In genomic region chr17:32786944-32787343, GRCm38 (mm10) we compare ENCODE assay signal across 8 mouse cellular contexts. TPM values are rescaled to one million over a fixed set of nuclear protein-coding genes. Genes with fewer than 3 reads are reported as not detected.
A peak's percentile ranks its signal among the peaks of the same experiment; 100 is the strongest.
DNase-seq lines count a peak whose midpoint lies in the region; ATAC-seq and TF ChIP-seq lines count a peak whose summit lies in the region.

No protein-coding gene starts in this region.

- H3K27me3 ChIP-seq in cerebellum, adult 2 months (ENCODE audit: control insufficient read depth, insufficient read depth, low read length), result no peaks in the 10 kb centered on the region
- no peaks in the 10 kb centered on the region for H3K27me3 ChIP-seq in spleen, adult 2 months (ENCODE audit: control insufficient read depth, insufficient read depth, low read length)
- no peaks in the 10 kb centered on the region for H3K27me3 ChIP-seq in limb, embryonic 15.5 days

- TF ChIP-seq CTCF in cerebellum, adult 2 months (IDR thresholded peaks at IDR 0.05; ENCODE audit: borderline replicate concordance, insufficient read depth, low read depth, low read length), result no peak
- TF ChIP-seq CTCF in spleen, adult 2 months (IDR thresholded peaks at IDR 0.05; ENCODE audit: extremely low read depth, insufficient read depth, insufficient read length, insufficient replicate concordance), result no peak

- peak overlapping the region; percentile 56 for H3K4me2 ChIP-seq in limb, embryonic 15.5 days

- TF ChIP-seq POLR2A in cerebellum, adult 2 months (IDR thresholded peaks at IDR 0.05; ENCODE audit: borderline replicate concordance, insufficient read depth, low read length), result no peak
- no peak for TF ChIP-seq POLR2A in spleen, adult 2 months (IDR thresholded peaks at IDR 0.05; ENCODE audit: low read depth, low read length)

- DNase-seq in cerebellum, adult 2 months, result peak in 1 of 2 experiments; percentile 10
- no peak for DNase-seq in cerebellum, adult 11-12 months
- DNase-seq in spleen, adult 2 months (ENCODE audit: low read depth in 1 of 2, low spot score in 2 of 2), result no peak
- no peak for DNase-seq in spleen, postnatal 4 days (ENCODE audit: low spot score in 2 of 2)
- DNase-seq in yolk sac, embryonic 10.5 days (ENCODE audit: low spot score), result peak; percentile 10

- H3K9ac ChIP-seq in limb, embryonic 15.5 days, result no peak overlapping the region; the same call in 1 of the 2 replicates

- no peak overlapping the region for H3K27ac ChIP-seq in cerebellum, adult 2 months (ENCODE audit: insufficient read depth, low read length)
- H3K27ac ChIP-seq in spleen, adult 2 months (ENCODE audit: insufficient read depth, low read length), result no peak overlapping the region
- no peak overlapping the region for H3K27ac ChIP-seq in limb, embryonic 15.5 days

- no peaks in the 10 kb centered on the region for H3K4me1 ChIP-seq in cerebellum, adult 2 months (ENCODE audit: control insufficient read depth, insufficient read depth, low read length)
- H3K4me1 ChIP-seq in spleen, adult 2 months (ENCODE audit: control insufficient read depth, insufficient read depth, insufficient read length), result peaks cover 14% of the 10 kb centered on the region
- peaks cover 20% of the 10 kb centered on the region for H3K4me1 ChIP-seq in limb, embryonic 15.5 days

- peak overlapping the region; percentile 75 for H3K4me3 ChIP-seq in cerebellum, adult 2 months (replicated peaks; ENCODE audit: insufficient read depth, low read depth, low read length)
- H3K4me3 ChIP-seq in spleen, adult 2 months (ENCODE audit: extremely low read depth, insufficient read depth, insufficient read length), result peak overlapping the region; percentile 94
- H3K4me3 ChIP-seq in limb, embryonic 15.5 days, result peak overlapping the region; percentile 74

- no peaks in the 10 kb centered on the region for H3K9me3 ChIP-seq in limb, embryonic 15.5 days

- ATAC-seq in limb, embryonic 15.5 days (ENCODE audit: insufficient number of reproducible peaks, low FRiP score, low TSS enrichment, low read depth), result no peak
- no peak for ATAC-seq in monocyte, adult 5-6 weeks (replicated peaks; ENCODE audit: insufficient number of reproducible peaks, low FRiP score, low TSS enrichment, poor library complexity, severe bottlenecking)
- ATAC-seq in frontal cortex, adult (ENCODE audit: low TSS enrichment), result no peak

- peaks cover 4% of the 10 kb centered on the region for H3K36me3 ChIP-seq in spleen, adult 2 months (ENCODE audit: control insufficient read depth, insufficient read depth, low read length)
- peaks cover 31% of the 10 kb centered on the region; the same call in 1 of the 2 replicates for H3K36me3 ChIP-seq in limb, embryonic 15.5 days

- WGBS in cerebellum, adult 2 months, result 33% methylated on average over 6 of the region's 6 CpGs
- 61% methylated on average over 6 of the region's 6 CpGs for WGBS in spleen, adult 2 months
- WGBS in limb, embryonic 15.5 days, result 70% methylated on average over 6 of the region's 6 CpGs

RNA-seq across cellular contexts. Expression of gene Zfp871, which starts 1.1 kb away (rescaled TPM):
- polyA plus RNA-seq in cerebellum, adult 2 months (2012; rRNA removed), result 25.9 and 28.8 TPM in 2 replicates
- 9.6 and 10.1 TPM in 2 replicates for polyA plus RNA-seq in spleen, adult 2 months (2012; rRNA removed)
- 28.6 and 32.8 TPM in 2 replicates for polyA plus RNA-seq in limb, embryonic 15.5 days (2015; fragmentation: Nextera tagmentation; extraction: Ambion mirVana)
- 48.5 to 60.7 TPM (median 59.6 TPM) in 3 replicates for total RNA-seq in monocyte, adult 5-6 weeks (2017)

RNA-seq across cellular contexts. Expression of gene Zfp811, which starts 22.8 kb away (rescaled TPM):
- polyA plus RNA-seq in cerebellum, adult 2 months (2012; rRNA removed), result 6.4 and 7.2 TPM in 2 replicates
- 0.04 TPM in 1 of 2 replicates, not detected in the other for polyA plus RNA-seq in spleen, adult 2 months (2012; rRNA removed)
- 2.4 and 3.2 TPM in 2 replicates for polyA plus RNA-seq in limb, embryonic 15.5 days (2015; fragmentation: Nextera tagmentation; extraction: Ambion mirVana)
- 0.19 TPM in 1 of 3 replicates, not detected in the others for total RNA-seq in monocyte, adult 5-6 weeks (2017)

RNA-seq across cellular contexts. Expression of gene Zfp799, which starts 43.1 kb away (rescaled TPM):
- polyA plus RNA-seq in cerebellum, adult 2 months (2012; rRNA removed), result 13.3 and 15.7 TPM in 2 replicates
- polyA plus RNA-seq in spleen, adult 2 months (2012; rRNA removed), result 1.2 and 3.4 TPM in 2 replicates
- 14.0 and 15.0 TPM in 2 replicates for polyA plus RNA-seq in limb, embryonic 15.5 days (2015; fragmentation: Nextera tagmentation; extraction: Ambion mirVana)
- 4.2 to 8.3 TPM (median 6.1 TPM) in 3 replicates for total RNA-seq in monocyte, adult 5-6 weeks (2017)
